In genomic region chr14:62227101-62227500, GRCm38 (mm10) we compare ENCODE assay signal across 15 mouse cellular contexts.
DNase-seq lines count a peak whose midpoint lies in the region; ATAC-seq and TF ChIP-seq lines count a peak whose summit lies in the region.
"Had no signal": no experiment of that assay in that cellular context is flagged by ENCODE, and none has a peak within 500 bp of the region (broad histone marks: within the 10 kb centered on the region; RNA-seq: fewer than 3 reads in every experiment).

No protein-coding gene starts in this region.

- TF ChIP-seq CTCF in left cerebral cortex, adult 2 months (IDR thresholded peaks at IDR 0.05), result no peak
- TF ChIP-seq CTCF in forebrain, postnatal 0 days (IDR thresholded peaks at IDR 0.05; ENCODE audit: low read depth), result no peak

- DNase-seq in embryonic facial prominence, embryonic 14.5 days (ENCODE audit: low spot score), result peak; percentile 24
- no peak for DNase-seq in embryonic facial prominence, embryonic 10.5 days (ENCODE audit: low spot score)
- DNase-seq in left cerebral cortex, adult 2 months (ENCODE audit: extremely low spot score in 1 of 2, low spot score in 2 of 2), result no peak
- DNase-seq in left cerebral cortex, adult 9 months (ENCODE audit: low spot score in 2 of 2), result no peak
- no peak for DNase-seq in forebrain, postnatal 0 days
- no peak for DNase-seq in left cerebral cortex, adult 11 months (ENCODE audit: low spot score)
- DNase-seq: cerebellum, adult 11 months; heart, postnatal 36 days; kidney, adult 11 months; lung, adult 18-20 months had no signal

- no peaks in the 10 kb centered on the region for H3K9me3 ChIP-seq in embryonic facial prominence, embryonic 14.5 days (ENCODE audit: control insufficient read depth, low read length)
- no peaks in the 10 kb centered on the region for H3K9me3 ChIP-seq in embryonic facial prominence, embryonic 10.5 days
- H3K9me3 ChIP-seq in forebrain, postnatal 0 days (ENCODE audit: low read length), result no peaks in the 10 kb centered on the region
- no peaks in the 10 kb centered on the region for H3K9me3 ChIP-seq in neural tube, embryonic 12.5 days
- H3K9me3 ChIP-seq: heart, embryonic 12.5 days had no signal

- no peak overlapping the region for H3K27ac ChIP-seq in embryonic facial prominence, embryonic 14.5 days (replicated peaks; ENCODE audit: low read depth, low read length)
- H3K27ac ChIP-seq in embryonic facial prominence, embryonic 10.5 days (replicated peaks), result no peak overlapping the region
- H3K27ac ChIP-seq in left cerebral cortex, adult 2 months, result peak overlapping the region; percentile 4; the same call in 1 of the 2 replicates
- peak overlapping the region; percentile 66; the same call in 1 of the 2 replicates for H3K27ac ChIP-seq in forebrain, postnatal 0 days (ENCODE audit: low read depth, low read length)
- H3K27ac ChIP-seq in neural tube, embryonic 12.5 days, result no peak overlapping the region
- H3K27ac ChIP-seq: macrophage had no signal

- WGBS in embryonic facial prominence, embryonic 14.5 days, result 69% methylated on average over 5 of the region's 5 CpGs
- 74% methylated on average over 5 of the region's 5 CpGs for WGBS in embryonic facial prominence, embryonic 10.5 days
- WGBS in forebrain, postnatal 0 days, result 9% methylated on average over 5 of the region's 5 CpGs
- WGBS in neural tube, embryonic 12.5 days, result 61% methylated on average over 5 of the region's 5 CpGs

- intact Hi-C loops in left cerebral cortex, adult 2 months (cut with DNase I), result loop anchor here (2.0 to 5.0 kb wide), 2 partner anchors 38 to 545 kb away; no protein-coding TSS in a partner anchor

- no peak overlapping the region for H3K4me3 ChIP-seq in embryonic facial prominence, embryonic 14.5 days (ENCODE audit: low read depth, low read length)
- H3K4me3 ChIP-seq in embryonic facial prominence, embryonic 10.5 days, result no peak overlapping the region
- H3K4me3 ChIP-seq in left cerebral cortex, adult 2 months, result peak overlapping the region; percentile 16
- peak overlapping the region; percentile 24 for H3K4me3 ChIP-seq in forebrain, postnatal 0 days (ENCODE audit: low read depth, low read length)
- H3K4me3 ChIP-seq in neural tube, embryonic 12.5 days, result no peak overlapping the region
- H3K4me3 ChIP-seq: heart, embryonic 12.5 days had no signal

- no peaks in the 10 kb centered on the region for H3K36me3 ChIP-seq in embryonic facial prominence, embryonic 14.5 days (ENCODE audit: control insufficient read depth, insufficient read depth, low read length)
- H3K36me3 ChIP-seq in embryonic facial prominence, embryonic 10.5 days (replicated peaks), result no peaks in the 10 kb centered on the region
- H3K36me3 ChIP-seq in forebrain, postnatal 0 days (ENCODE audit: insufficient read depth), result no peaks in the 10 kb centered on the region
- H3K36me3 ChIP-seq in neural tube, embryonic 12.5 days, result no peaks in the 10 kb centered on the region
- H3K36me3 ChIP-seq: heart, embryonic 12.5 days had no signal

- H3K4me2 ChIP-seq in embryonic facial prominence, embryonic 14.5 days (ENCODE audit: low read depth, low read length), result no peak overlapping the region
- peak overlapping the region; percentile 39 for H3K4me2 ChIP-seq in forebrain, postnatal 0 days (ENCODE audit: low read depth)
- peak overlapping the region; percentile 31 for H3K4me2 ChIP-seq in neural tube, embryonic 12.5 days (replicated peaks)
- H3K4me2 ChIP-seq: heart, embryonic 12.5 days had no signal

- ATAC-seq in embryonic facial prominence, embryonic 14.5 days (ENCODE audit: low read depth), result peak; percentile 53; the same call in 1 of the 2 replicates
- ATAC-seq in forebrain, postnatal 0 days, result peak; percentile 61
- ATAC-seq in neural tube, embryonic 12.5 days (ENCODE audit: low FRiP score, low read depth), result peak; percentile 22; the same call in 1 of the 2 replicates
- no peak for ATAC-seq in inflammation-experienced regulatory T-cells, adult 6 months
- ATAC-seq: CD4-positive, CD25-positive, alpha-beta regulatory T cell, adult 4 months had no signal

- H3K4me1 ChIP-seq in embryonic facial prominence, embryonic 14.5 days (ENCODE audit: control insufficient read depth, insufficient read depth, low read length), result no peaks in the 10 kb centered on the region
- H3K4me1 ChIP-seq in embryonic facial prominence, embryonic 10.5 days, result peaks cover 8% of the 10 kb centered on the region; the same call in 1 of the 2 replicates
- H3K4me1 ChIP-seq in forebrain, postnatal 0 days (ENCODE audit: insufficient read depth), result peaks cover 9% of the 10 kb centered on the region
- no peaks in the 10 kb centered on the region for H3K4me1 ChIP-seq in neural tube, embryonic 12.5 days
- H3K4me1 ChIP-seq: heart, embryonic 12.5 days had no signal

- H3K9ac ChIP-seq in embryonic facial prominence, embryonic 14.5 days (ENCODE audit: low read depth, low read length), result no peak overlapping the region
- no peak overlapping the region for H3K9ac ChIP-seq in forebrain, postnatal 0 days
- no peak overlapping the region for H3K9ac ChIP-seq in neural tube, embryonic 12.5 days
- H3K9ac ChIP-seq: heart, embryonic 12.5 days had no signal

- no peaks in the 10 kb centered on the region for H3K27me3 ChIP-seq in embryonic facial prominence, embryonic 14.5 days (replicated peaks; ENCODE audit: control insufficient read depth, insufficient read depth, low read length)
- H3K27me3 ChIP-seq in embryonic facial prominence, embryonic 10.5 days (replicated peaks; ENCODE audit: low read depth, poor library complexity, severe bottlenecking), result no peaks in the 10 kb centered on the region
- H3K27me3 ChIP-seq in forebrain, postnatal 0 days (ENCODE audit: insufficient read depth, low read length), result no peaks in the 10 kb centered on the region
- no peaks in the 10 kb centered on the region for H3K27me3 ChIP-seq in neural tube, embryonic 12.5 days (replicated peaks)
- H3K27me3 ChIP-seq: heart, embryonic 12.5 days had no signal

Comparison
In these comparisons a context has a peak if more than half of its experiments do, and no peak if none do; other contexts are left out.
1. H3K27ac ChIP-seq: peak in left cerebral cortex, adult 2 months (single experiment) and forebrain, postnatal 0 days (single experiment); none in embryonic facial prominence, embryonic 14.5 days (single experiment), embryonic facial prominence, embryonic 10.5 days (single experiment) and neural tube, embryonic 12.5 days (single experiment).
2. H3K4me3 ChIP-seq: peak in left cerebral cortex, adult 2 months (single experiment) and forebrain, postnatal 0 days (single experiment); none in embryonic facial prominence, embryonic 14.5 days (single experiment), embryonic facial prominence, embryonic 10.5 days (single experiment) and neural tube, embryonic 12.5 days (single experiment).